Mouse (Mus musculus): ENCODE measurements around the gene Gyg. TPM values are rescaled to one million over a fixed set of nuclear protein-coding genes. Genes with fewer than 3 reads are reported as not detected.
A peak's percentile ranks its signal among the peaks of the same experiment; 100 is the strongest.
"Not testable (repeated sequence)": the region's sequence is repeated elsewhere in the genome, so short reads cannot be mapped to it uniquely, and the experiment has no call there.

Gyg gene
- polyA plus RNA-seq, 1 experiment from 2014 or later: 42.4 TPM

DNA sequence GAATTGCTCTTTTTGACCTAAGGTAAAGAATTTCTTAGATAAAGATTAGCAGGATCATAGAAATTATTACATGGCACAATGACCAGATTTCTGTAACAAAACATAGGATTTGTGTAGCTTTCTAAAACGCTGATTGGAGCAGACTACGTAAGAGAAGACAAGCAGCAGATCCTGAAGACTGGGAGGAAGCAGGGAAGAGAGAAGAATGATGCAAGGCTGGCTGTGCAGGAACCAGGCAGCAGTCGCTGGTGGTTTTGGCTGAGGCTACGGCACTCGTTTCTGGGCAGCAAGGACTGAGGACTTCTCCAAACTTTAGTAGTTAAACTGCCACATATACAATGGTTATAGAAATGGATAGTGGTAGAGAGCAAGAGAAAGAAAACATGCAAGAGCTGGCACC, 25.6 kb downstream of the Gyg start:
- Histone ChIP-seq H3K4me3 (ENCODE audit: low read depth, low read length) (no peak overlapping the region), H3K9me3 (ENCODE audit: control insufficient read depth) (no peaks in the 10 kb centered on the region), H3K4me1 (replicated peaks; ENCODE audit: control insufficient read depth, insufficient read depth, low read length) (no peaks in the 10 kb centered on the region), H3K36me3 (ENCODE audit: control insufficient read depth, insufficient read depth) (peaks cover 13% of the 10 kb centered on the region; the same call in 1 of the 2 replicates), H3K9ac (ENCODE audit: low read depth, low read length) (no peak overlapping the region), H3K27me3 (replicated peaks; ENCODE audit: control insufficient read depth, insufficient read depth, low read length) (no peaks in the 10 kb centered on the region), H3K27ac (ENCODE audit: low read depth, low read length) (no peak overlapping the region), H3K4me2 (replicated peaks; ENCODE audit: low read depth) (no peak overlapping the region)
- ATAC-seq: no peak
- WGBS: 88% methylated on average over 5 of the region's 5 CpGs
- no peak for TF ChIP-seq CTCF (IDR thresholded peaks at IDR 0.05; ENCODE audit: low read depth)

DNA sequence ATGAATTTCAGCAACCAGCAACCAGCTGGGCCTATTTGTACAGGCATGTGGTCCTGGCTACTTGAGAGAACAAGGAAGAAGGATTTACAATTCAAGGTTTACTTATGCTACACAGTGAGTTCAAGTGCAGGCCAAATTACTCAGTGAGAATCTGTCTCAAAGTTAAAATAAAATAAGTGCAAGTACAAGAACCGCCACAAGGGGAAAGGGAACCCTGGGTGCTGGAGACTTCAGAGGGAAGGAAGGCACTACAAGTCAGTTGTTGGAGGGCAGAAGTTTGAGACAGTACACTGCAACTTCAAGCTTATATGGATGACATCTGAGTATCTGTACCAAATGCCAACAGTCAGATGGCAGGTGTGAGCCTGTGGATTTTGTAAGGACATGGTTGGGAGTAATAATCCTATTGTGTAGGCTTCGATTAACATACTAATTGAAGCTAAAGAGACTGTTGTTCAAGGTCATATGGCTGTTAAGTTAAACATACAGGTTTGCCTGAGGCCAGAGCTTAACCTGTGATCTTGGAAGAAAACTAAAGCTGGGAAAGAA, 28.0 kb downstream of the Gyg start:
- no peaks in the 10 kb centered on the region for H3K27me3 ChIP-seq (replicated peaks; ENCODE audit: control insufficient read depth, insufficient read depth, low read length)
- no peak for ATAC-seq
- peaks cover 17% of the 10 kb centered on the region for H3K36me3 ChIP-seq (ENCODE audit: control insufficient read depth, insufficient read depth)
- H3K9me3 ChIP-seq (ENCODE audit: control insufficient read depth): no peaks in the 10 kb centered on the region
- no peak overlapping the region for H3K4me3 ChIP-seq (ENCODE audit: low read depth, low read length)
- no peak overlapping the region for H3K27ac ChIP-seq (ENCODE audit: low read depth, low read length)
- 74% methylated on average over 2 of the region's 2 CpGs for WGBS
- no peaks in the 10 kb centered on the region for H3K4me1 ChIP-seq (replicated peaks; ENCODE audit: control insufficient read depth, insufficient read depth, low read length)
- no peak overlapping the region for H3K4me2 ChIP-seq (replicated peaks; ENCODE audit: low read depth)
- TF ChIP-seq CTCF (IDR thresholded peaks at IDR 0.05; ENCODE audit: low read depth): peak; percentile 53
- H3K9ac ChIP-seq (ENCODE audit: low read depth, low read length): no peak overlapping the region

DNA sequence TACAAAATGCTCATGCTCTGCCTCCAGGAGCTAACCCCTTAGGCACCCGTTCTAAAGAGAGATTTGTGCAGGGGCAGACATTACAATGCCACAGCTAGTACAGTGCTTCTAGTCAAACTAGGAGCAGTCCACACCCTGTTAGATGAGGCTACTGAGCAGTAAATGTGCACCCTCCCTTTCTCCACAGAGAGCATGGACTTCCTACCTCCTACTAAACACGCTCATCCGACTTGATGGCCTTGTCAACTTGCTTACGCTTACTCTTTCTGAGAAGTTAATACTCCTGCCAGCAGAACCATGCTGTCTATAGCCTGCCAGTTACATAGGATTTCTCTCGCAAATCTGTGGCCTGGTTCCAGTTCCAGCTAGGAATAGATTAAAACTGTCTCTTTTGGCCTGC, 29.5 kb downstream of the Gyg start:
- Histone ChIP-seq H3K4me3 (ENCODE audit: low read depth, low read length) (no peak overlapping the region), H3K4me2 (replicated peaks; ENCODE audit: low read depth) (no peak overlapping the region), H3K27me3 (replicated peaks; ENCODE audit: control insufficient read depth, insufficient read depth, low read length) (no peaks in the 10 kb centered on the region), H3K9ac (ENCODE audit: low read depth, low read length) (no peak overlapping the region), H3K36me3 (ENCODE audit: control insufficient read depth, insufficient read depth) (peaks cover 20% of the 10 kb centered on the region), H3K9me3 (ENCODE audit: control insufficient read depth) (no peaks in the 10 kb centered on the region), H3K4me1 (replicated peaks; ENCODE audit: control insufficient read depth, insufficient read depth, low read length) (no peaks in the 10 kb centered on the region), H3K27ac (ENCODE audit: low read depth, low read length) (no peak overlapping the region)
- no peak for TF ChIP-seq CTCF (IDR thresholded peaks at IDR 0.05; ENCODE audit: low read depth)
- no peak for ATAC-seq
- 82% methylated on average over 5 of the region's 5 CpGs for WGBS

DNA sequence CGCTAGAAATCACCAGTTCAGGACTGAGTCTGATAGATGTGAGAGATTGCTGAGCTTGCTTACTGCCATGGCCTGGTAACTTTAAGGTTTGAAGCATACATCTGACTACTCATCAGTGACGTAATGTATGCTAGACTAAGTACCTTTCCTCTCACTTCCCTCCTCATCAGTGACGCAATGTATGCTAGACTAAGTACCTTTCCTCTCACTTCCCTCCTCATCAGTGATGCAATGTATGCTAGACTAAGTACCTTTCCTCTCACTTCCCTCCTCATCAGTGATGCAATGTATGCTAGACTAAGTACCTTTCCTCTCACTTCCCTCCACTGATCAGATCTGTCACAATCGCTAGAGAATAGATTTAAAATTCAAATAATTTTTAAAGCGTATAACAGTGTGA, 33.5 kb downstream of the Gyg start:
- H3K4me1 ChIP-seq (replicated peaks; ENCODE audit: control insufficient read depth, insufficient read depth, low read length); H3K27ac ChIP-seq (ENCODE audit: low read depth, low read length); H3K9me3 ChIP-seq (ENCODE audit: control insufficient read depth); H3K9ac ChIP-seq (ENCODE audit: low read depth, low read length); H3K27me3 ChIP-seq (replicated peaks; ENCODE audit: control insufficient read depth, insufficient read depth, low read length); ATAC-seq; H3K4me2 ChIP-seq (replicated peaks; ENCODE audit: low read depth); H3K4me3 ChIP-seq (ENCODE audit: low read depth, low read length): not testable (repeated sequence)
- peaks cover 25% of the 10 kb centered on the region for H3K36me3 ChIP-seq (ENCODE audit: control insufficient read depth, insufficient read depth)
- 92% methylated on average over 5 of the region's 5 CpGs for WGBS

DNA sequence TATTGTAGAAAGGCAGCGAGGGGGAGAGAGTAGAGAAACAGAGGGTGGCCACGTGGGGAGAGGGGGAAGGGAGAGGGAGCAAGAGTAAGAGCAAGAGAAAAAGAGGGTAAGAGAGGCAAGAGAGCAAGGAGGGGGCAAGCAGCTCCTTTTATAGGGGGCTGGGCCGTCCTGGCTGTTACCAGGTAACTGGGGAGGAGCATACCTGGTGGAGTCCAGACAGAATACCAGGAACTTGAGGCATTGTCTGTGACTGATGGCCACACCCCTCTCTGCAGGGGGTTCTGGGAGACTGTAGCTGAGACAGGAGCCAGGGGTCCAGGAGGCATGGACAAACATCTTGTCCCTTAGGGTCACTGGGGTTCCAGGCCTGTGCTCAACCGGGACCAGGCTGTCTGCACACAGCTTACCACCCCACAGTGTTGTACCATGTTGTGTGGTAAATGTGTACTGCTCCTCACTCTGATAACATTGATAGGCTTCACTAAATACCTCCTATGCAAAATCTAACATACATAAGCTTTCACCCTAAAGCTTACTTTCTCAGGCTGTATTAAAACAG, 35.4 kb downstream of the Gyg start:
- H3K4me2 ChIP-seq (replicated peaks; ENCODE audit: low read depth): no peak overlapping the region
- H3K9ac ChIP-seq (ENCODE audit: low read depth, low read length): no peak overlapping the region
- no peaks in the 10 kb centered on the region for H3K4me1 ChIP-seq (replicated peaks; ENCODE audit: control insufficient read depth, insufficient read depth, low read length)
- no peak for TF ChIP-seq CTCF (IDR thresholded peaks at IDR 0.05; ENCODE audit: low read depth)
- WGBS: 64% methylated on average over 4 of the region's 4 CpGs
- no peaks in the 10 kb centered on the region for H3K27me3 ChIP-seq (replicated peaks; ENCODE audit: control insufficient read depth, insufficient read depth, low read length)
- H3K36me3 ChIP-seq (ENCODE audit: control insufficient read depth, insufficient read depth): peaks cover 17% of the 10 kb centered on the region
- H3K4me3 ChIP-seq (ENCODE audit: low read depth, low read length): no peak overlapping the region
- H3K27ac ChIP-seq (ENCODE audit: low read depth, low read length): no peak overlapping the region; the same call in 1 of the 2 replicates
- ATAC-seq: no peak
- no peaks in the 10 kb centered on the region for H3K9me3 ChIP-seq (ENCODE audit: control insufficient read depth)

DNA sequence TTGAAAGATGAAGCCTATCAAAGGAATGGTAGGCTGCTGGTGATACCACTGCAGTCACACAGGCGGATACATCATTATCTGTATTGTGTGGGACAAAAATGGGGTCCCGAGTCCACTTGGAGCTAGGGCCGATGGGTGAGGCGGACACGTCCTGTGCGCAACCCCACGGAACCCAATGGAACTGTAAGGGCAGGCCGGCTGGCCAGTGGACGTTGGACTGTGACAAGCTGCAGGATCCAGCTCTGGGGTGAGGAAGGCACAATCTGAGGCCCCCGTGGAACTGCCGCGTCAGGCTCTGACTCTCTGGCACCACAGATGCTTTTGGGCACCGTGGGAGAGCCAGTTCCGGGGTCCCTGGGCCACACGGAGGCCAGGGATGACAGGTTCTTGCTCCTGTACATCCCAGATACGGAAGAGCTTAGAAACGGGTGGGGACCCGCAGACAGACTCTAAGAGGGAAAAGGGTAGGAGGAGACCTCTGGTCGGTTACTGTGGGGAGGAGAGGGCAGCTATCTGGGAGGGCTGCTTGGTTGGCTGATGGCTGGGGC, 36.0 kb downstream of the Gyg start:
- Histone ChIP-seq H3K4me2 (replicated peaks; ENCODE audit: low read depth) (no peak overlapping the region), H3K4me3 (ENCODE audit: low read depth, low read length) (no peak overlapping the region), H3K9ac (ENCODE audit: low read depth, low read length) (no peak overlapping the region), H3K27me3 (replicated peaks; ENCODE audit: control insufficient read depth, insufficient read depth, low read length) (no peaks in the 10 kb centered on the region), H3K4me1 (replicated peaks; ENCODE audit: control insufficient read depth, insufficient read depth, low read length) (no peaks in the 10 kb centered on the region), H3K27ac (ENCODE audit: low read depth, low read length) (no peak overlapping the region), H3K9me3 (ENCODE audit: control insufficient read depth) (no peaks in the 10 kb centered on the region), H3K36me3 (ENCODE audit: control insufficient read depth, insufficient read depth) (peaks cover 17% of the 10 kb centered on the region)
- no peak for TF ChIP-seq CTCF (IDR thresholded peaks at IDR 0.05; ENCODE audit: low read depth)
- ATAC-seq: no peak
- WGBS: 92% methylated on average over 19 of the region's 19 CpGs

All from intestine, postnatal 0 days (tissue).